Mouse (Mus musculus) kidney, adult 2 months (tissue): ENCODE measurements at regions not wholly inside any gene's neighbourhood (a gene's known extent, or its start where the extent isn't known, plus 50 kb on each side); places are given as distances from the start of the nearest gene placed in this dataset.

Source experiments
- DNase-seq: peaks from one replicate; pipeline ENCODE4 v3.0.0; 2021
- H3K27ac ChIP-seq: fragments of 200-500 bp; 2 replicates; pipeline ENCODE4 v1.5.1; 2012; ENCODE audit warnings: low read depth, low read length, control low read depth, inconsistent platforms; ENCODE audit not compliant: insufficient read depth
- H3K27me3 ChIP-seq: fragments of 200-500 bp; replicated peaks from 2 replicates; pipeline ENCODE4 v1.6.1; 2012; ENCODE audit warnings: mild to moderate bottlenecking, moderate library complexity, low read length, inconsistent platforms; ENCODE audit not compliant: control insufficient read depth, insufficient read depth
- H3K36me3 ChIP-seq: fragments of 200-500 bp; 2 replicates; pipeline ENCODE4 v1.6.1; 2012; ENCODE audit warnings: mild to moderate bottlenecking, moderate library complexity, low read length, inconsistent platforms; ENCODE audit not compliant: control insufficient read depth, insufficient read depth
- H3K4me1 ChIP-seq: fragments of 200-500 bp; 2 replicates; pipeline ENCODE4 v1.6.1; 2011; ENCODE audit warnings: low read length; ENCODE audit not compliant: control insufficient read depth, insufficient read depth
- H3K4me3 ChIP-seq: fragments of 200-500 bp; 2 replicates; pipeline ENCODE4 v1.5.1; 2011; ENCODE audit warnings: mild to moderate bottlenecking, low read depth, low read length, control low read depth; ENCODE audit not compliant: insufficient read depth
- CTCF ChIP-seq: fragments of 200-500 bp; conservative IDR thresholded peaks from 2 replicates; pipeline ENCODE4 v1.5.1; 2011; ENCODE audit warnings: low read depth, mild to moderate bottlenecking, control low read depth, low read length, moderate library complexity, mixed read lengths; ENCODE audit not compliant: insufficient read depth, insufficient read length
- POLR2A ChIP-seq: fragments of 200-500 bp; IDR thresholded peaks from one replicate; pipeline ENCODE4 v1.6.1; 2011; ENCODE audit warnings: low read depth, low read length, control low read depth
- WGBS: fragments of 180-500 bp; shearing (Covaris S2); methylation state at CpG from one replicate; pipeline ENCODE4 v1.1.7; 2018; 5-methylcytosine and 5-hydroxymethylcytosine counted together

DNA sequence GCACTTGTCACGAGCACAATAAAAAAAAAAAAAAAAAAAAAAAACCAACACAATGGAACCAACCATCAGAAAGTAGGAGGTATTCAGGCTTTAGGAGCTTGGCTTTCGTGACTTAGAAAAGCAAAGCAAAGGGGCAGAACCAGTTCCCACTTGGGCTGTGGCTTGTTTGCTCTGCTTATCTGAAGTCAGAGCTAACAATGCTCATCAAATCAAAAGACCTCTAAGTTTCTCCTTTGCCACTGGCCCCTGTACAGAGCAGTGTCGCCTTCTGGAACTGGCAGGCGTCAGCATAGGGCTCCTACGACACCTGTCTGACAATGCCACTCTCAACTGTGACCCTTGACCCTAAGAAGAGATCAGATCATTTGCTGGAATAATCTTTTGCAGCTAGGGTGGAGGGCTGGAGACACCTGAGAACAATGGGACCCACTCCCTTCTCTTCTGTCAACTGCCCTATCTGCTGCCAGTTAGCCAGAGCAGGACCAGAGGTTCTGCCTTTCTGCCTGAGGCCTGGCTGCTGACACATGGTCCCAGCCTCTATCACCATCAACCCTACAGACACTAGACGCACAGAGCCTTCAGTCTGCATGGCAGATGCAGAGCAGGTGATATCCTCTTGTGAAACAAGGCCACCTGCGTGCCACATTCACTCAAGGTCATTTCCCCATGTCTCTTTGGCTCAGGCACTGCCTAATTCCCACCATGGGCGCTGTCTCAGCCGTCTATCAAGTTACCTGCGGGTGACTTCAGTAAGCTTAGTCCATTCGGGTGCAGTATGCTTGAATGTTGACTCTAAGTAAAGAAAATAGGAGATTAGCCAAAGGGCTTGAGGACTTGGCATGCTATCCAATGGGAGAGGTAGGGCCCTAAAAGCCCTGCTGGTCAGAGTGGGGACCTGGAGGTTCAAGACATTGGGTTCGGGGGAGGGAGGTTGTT lies 136.1 kb upstream of the Zfp703 start:
- Histone ChIP-seq H3K4me1 (no peaks in the 10 kb centered on the region), H3K27me3 (no peaks in the 10 kb centered on the region), H3K36me3 (no peaks in the 10 kb centered on the region), H3K27ac (no peak overlapping the region), H3K4me3 (no peak overlapping the region)
- TF ChIP-seq CTCF, result no peak
- no peak for TF ChIP-seq POLR2A
- no peak for DNase-seq
- 90% methylated on average over 12 of the region's 12 CpGs for WGBS

DNA sequence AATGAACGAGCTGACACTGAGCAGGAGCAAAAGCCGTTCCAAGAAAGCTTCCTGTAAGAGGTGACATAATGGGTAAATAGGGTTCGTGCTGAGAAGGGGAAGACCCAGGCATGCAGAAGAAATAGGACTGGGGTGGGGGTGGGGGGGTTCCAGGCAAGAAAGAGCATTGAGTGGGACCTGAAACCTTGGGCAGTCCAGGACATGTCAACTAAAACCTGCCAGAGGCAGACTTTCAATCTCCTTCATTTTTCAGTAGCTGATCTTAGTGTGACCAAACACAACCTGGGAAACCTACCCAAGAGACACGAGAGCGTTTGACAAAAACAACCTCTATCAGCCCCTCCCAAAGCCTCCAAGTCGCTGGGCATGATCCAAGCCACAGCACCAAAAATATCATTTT lies 133.4 kb upstream of the Zfp703 start:
- Histone ChIP-seq H3K4me1 (no peaks in the 10 kb centered on the region), H3K4me3 (no peak overlapping the region), H3K36me3 (no peaks in the 10 kb centered on the region), H3K27me3 (no peaks in the 10 kb centered on the region), H3K27ac (no peak overlapping the region)
- TF ChIP-seq POLR2A (no peak), CTCF (no peak)
- 72% methylated on average over 6 of the region's 6 CpGs for WGBS
- DNase-seq, result no peak

DNA sequence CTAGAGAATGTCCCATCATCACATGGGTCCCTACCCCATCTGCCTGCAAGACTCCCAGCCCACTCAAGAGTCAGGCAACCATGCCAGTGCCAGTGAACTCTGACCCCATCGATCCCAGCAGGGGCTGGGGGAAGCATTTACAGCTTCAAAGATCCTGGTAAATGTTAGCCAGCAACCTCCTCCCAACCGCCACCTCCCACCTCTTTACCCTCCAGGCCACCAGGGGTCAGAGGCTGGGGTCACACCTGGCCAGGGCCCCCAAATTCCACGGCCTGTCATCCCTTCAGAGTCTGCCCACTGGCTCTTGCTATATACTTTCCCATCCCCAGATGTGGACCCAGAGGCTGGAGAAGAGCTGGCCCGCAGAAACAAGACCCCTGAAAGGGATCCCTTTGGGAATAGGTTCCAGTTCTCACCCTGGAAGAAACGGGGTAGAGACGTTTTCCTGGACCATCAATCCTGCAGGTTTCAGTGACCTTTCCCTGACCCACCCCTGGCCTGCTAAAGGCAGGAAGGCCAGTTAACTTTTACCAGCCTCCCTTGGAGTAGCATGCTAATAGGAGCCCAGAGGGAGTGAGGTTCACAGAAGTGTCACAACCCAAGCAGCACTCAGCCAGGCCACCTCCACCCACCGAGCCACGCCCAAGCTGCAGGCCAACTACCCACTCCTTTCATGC lies 132.9 kb upstream of the Zfp703 start:
- no peaks in the 10 kb centered on the region for H3K36me3 ChIP-seq
- no peak overlapping the region for H3K27ac ChIP-seq
- no peaks in the 10 kb centered on the region for H3K27me3 ChIP-seq
- WGBS, result 48% methylated on average over 8 of the region's 8 CpGs
- TF ChIP-seq POLR2A, result no peak
- TF ChIP-seq CTCF, result no peak
- DNase-seq, result peak; percentile 60
- no peak overlapping the region for H3K4me3 ChIP-seq
- no peaks in the 10 kb centered on the region for H3K4me1 ChIP-seq

DNA sequence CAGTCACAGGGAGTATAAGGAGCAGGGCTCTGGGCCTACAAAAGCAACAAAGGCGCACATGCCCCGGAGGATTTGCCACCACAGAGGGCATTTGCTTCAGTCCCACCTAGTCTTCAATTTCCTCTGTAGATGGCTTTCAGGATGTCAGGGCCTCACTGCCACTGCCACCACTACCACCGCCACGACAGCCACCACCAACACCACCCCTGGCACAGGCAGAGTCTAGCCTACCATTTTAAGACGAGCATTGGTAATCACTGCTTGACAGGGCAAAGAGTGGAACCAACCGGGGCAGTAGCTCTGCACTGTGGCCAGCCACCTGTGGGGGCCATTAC lies 132.3 kb upstream of the Zfp703 start:
- WGBS, result 86% methylated on average over 6 of the region's 6 CpGs
- TF ChIP-seq CTCF (no peak), POLR2A (no peak)
- no peaks in the 10 kb centered on the region for H3K4me1 ChIP-seq
- no peak overlapping the region for H3K27ac ChIP-seq
- H3K36me3 ChIP-seq, result no peaks in the 10 kb centered on the region
- no peaks in the 10 kb centered on the region for H3K27me3 ChIP-seq
- no peak for DNase-seq
- H3K4me3 ChIP-seq, result no peak overlapping the region

DNA sequence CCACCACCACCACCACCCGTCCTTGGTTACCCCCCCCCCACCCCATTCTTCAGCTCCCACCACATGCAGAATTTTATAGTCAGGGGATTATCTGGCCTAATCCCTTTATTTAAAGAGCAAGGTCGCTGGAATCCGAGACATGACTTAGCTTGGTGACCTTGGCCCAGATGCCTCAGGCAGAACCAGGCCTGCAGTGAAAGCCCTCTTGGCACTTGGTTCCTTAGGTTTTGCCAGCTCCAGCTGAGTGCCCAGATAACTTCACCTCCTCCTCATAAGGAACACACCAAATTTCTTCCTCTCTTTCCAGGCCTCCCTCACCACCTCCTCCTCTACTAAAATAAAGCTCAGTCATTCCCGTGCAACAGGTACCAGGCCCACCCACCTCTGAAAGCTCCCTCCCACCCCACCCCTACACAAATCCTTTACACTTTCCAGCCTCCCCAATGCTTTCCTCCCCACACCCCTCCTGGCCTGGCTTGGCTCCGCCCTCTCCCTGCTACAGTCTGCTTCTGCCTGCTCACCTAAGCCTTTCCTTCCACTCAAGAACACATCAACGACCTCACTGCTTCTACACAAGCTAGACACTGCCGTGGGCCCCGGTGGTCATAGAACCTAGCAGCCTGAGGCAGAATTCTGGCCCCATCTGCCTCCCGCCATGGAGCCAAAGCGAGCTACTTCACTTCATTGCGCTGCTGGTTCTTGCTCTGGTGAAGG lies 131.5 kb upstream of the Zfp703 start:
- H3K27me3 ChIP-seq, result no peaks in the 10 kb centered on the region
- no peak overlapping the region for H3K27ac ChIP-seq
- TF ChIP-seq POLR2A, result no peak
- no peak for TF ChIP-seq CTCF
- 65% methylated on average over 11 of the region's 11 CpGs for WGBS
- no peaks in the 10 kb centered on the region for H3K4me1 ChIP-seq
- H3K36me3 ChIP-seq, result no peaks in the 10 kb centered on the region
- no peak overlapping the region for H3K4me3 ChIP-seq
- DNase-seq, result peak; percentile 55

DNA sequence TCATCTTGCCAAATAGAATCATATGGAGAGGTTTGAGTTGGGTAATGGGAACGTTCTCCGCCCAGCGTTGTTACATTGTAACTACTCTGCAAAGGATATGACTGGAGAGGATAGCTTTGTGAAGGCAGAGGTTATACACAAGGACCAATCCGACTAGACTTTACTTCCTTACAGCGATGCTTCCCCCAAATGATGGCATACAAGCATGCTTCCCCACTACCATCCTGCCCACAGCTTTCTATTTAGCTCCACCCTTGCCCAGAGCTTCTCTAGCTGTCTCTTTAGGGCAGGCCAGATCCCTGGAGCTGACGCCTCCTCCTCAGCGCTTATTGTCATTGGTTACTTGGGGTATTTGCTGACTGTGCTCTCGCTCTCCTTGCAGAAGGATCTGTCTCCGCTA lies 130.1 kb upstream of the Zfp703 start:
- no peaks in the 10 kb centered on the region for H3K27me3 ChIP-seq
- H3K4me1 ChIP-seq, result no peaks in the 10 kb centered on the region
- 84% methylated on average over 9 of the region's 9 CpGs for WGBS
- no peaks in the 10 kb centered on the region for H3K36me3 ChIP-seq
- H3K27ac ChIP-seq, result no peak overlapping the region
- no peak overlapping the region for H3K4me3 ChIP-seq
- DNase-seq, result no peak
- TF ChIP-seq POLR2A, result no peak
- no peak for TF ChIP-seq CTCF

DNA sequence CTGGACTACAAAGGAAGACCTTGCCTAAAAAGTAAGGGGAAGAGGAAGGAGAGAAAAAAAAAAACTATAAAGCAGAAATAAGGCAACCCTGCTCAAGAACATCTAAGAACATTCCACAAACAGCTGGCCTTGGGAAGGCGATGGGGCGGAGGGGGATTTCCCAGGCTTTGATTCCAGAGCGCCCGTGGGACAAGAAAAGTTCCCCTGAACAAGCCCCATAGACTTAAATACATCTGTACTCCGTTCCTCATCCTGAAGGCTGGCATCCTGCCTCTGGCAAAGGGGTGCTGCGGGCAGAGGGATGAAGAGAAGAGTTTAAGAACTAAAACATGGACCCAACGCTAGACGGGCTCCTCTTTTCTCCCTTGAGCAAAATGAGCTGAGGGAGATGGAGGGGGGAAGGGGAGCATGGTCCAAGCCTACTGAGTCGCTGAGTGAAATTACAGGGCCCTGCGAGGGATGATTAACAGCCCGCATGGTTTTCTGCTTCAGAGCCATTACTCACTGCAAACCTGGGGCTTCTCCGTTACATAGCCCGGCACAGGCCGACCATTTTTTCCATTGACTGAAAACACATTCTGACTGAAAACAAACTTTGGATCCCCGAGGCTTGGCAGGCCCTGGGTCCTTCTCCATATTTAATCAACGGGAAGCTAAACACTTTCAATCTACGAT lies 128.9 kb upstream of the Zfp703 start:
- no peaks in the 10 kb centered on the region for H3K27me3 ChIP-seq
- no peak overlapping the region for H3K4me3 ChIP-seq
- H3K36me3 ChIP-seq, result no peaks in the 10 kb centered on the region
- no peak overlapping the region for H3K27ac ChIP-seq
- peak; percentile 40 for DNase-seq
- no peaks in the 10 kb centered on the region for H3K4me1 ChIP-seq
- TF ChIP-seq CTCF (no peak), POLR2A (no peak)
- WGBS, result 47% methylated on average over 17 of the region's 17 CpGs
